Mouse (Mus musculus): Measurements from ENCODE around the gene Adh6a. TPM values are rescaled to one million over a fixed set of nuclear protein-coding genes. Genes with fewer than 3 reads are reported as not detected.
A peak's percentile ranks its signal among the peaks of the same experiment; 100 is the strongest.

Adh6a gene
- polyA plus RNA-seq, 1 experiment from 2014 or later = 0.20 TPM

DNA sequence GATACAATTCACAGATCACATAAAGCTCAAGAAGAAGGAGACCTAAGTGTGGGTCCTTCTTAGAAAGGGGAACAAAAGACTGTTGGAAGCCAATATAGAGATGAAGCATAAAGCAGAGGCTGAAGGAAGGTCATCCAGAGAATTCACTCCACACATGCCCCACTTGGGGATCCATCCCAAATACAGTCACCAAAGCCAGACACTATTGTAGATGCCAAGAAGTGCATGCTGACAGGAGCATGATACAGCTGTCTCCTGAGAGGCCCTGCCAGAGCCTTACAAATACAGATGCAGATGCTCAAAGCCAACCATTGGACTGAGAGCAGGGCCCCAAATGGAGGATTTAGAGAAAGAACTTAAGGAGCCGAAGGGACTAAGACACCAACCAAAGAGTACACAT is 29.3 kb upstream of the Adh6a start:
- Histone ChIP-seq H3K9ac (replicated peaks; ENCODE audit: low read depth) (no peak overlapping the region), H3K27ac (ENCODE audit: low read length) (no peak overlapping the region), H3K36me3 (ENCODE audit: insufficient read depth, low read length) (no peaks in the 10 kb centered on the region), H3K4me2 (replicated peaks; ENCODE audit: low read depth, low read length) (no peak overlapping the region), H3K27me3 (replicated peaks; ENCODE audit: insufficient read depth, low read length) (no peaks in the 10 kb centered on the region), H3K4me3 (ENCODE audit: low read depth, low read length) (no peak overlapping the region), H3K9me3 (ENCODE audit: low read length) (no peaks in the 10 kb centered on the region), H3K4me1 (ENCODE audit: insufficient read depth, low read depth, low read length) (no peaks in the 10 kb centered on the region)
- DNase-seq (ENCODE audit: low spot score) = peak; percentile 55
- WGBS = 79% methylated on average over 1 of the region's 1 CpGs
- no peak for TF ChIP-seq CTCF (IDR thresholded peaks at IDR 0.05)
- peak; percentile 61 for TF ChIP-seq EP300 (IDR thresholded peaks at IDR 0.05)
- peak; percentile 70 for ATAC-seq

- no peak for DNase-seq (ENCODE audit: low spot score)
- TF ChIP-seq EP300 (IDR thresholded peaks at IDR 0.05) (no peak), CTCF (IDR thresholded peaks at IDR 0.05) (no peak)
- no peak overlapping the region for H3K9ac ChIP-seq (replicated peaks; ENCODE audit: low read depth)
- no peak for ATAC-seq
- no peaks in the 10 kb centered on the region for H3K9me3 ChIP-seq (ENCODE audit: low read length)
- no peak overlapping the region for H3K27ac ChIP-seq (ENCODE audit: low read length)
- H3K36me3 ChIP-seq (ENCODE audit: insufficient read depth, low read length) = 0 out of 2 replicates have a peak, but pooled peaks cover 3% of the 10 kb centered on the region
- WGBS = 87% methylated on average over 7 of the region's 7 CpGs
- no peaks in the 10 kb centered on the region for H3K27me3 ChIP-seq (replicated peaks; ENCODE audit: insufficient read depth, low read length)
- H3K4me3 ChIP-seq (ENCODE audit: low read depth, low read length) = no peak overlapping the region
- H3K4me2 ChIP-seq (replicated peaks; ENCODE audit: low read depth, low read length) = no peak overlapping the region
- H3K4me1 ChIP-seq (ENCODE audit: insufficient read depth, low read depth, low read length) = no peaks in the 10 kb centered on the region
Observed at GRCm38 (mm10) chr3:138285986-138286385, 27.1 kb upstream of the Adh6a start.

- Histone ChIP-seq H3K27me3 (replicated peaks; ENCODE audit: insufficient read depth, low read length) (no peaks in the 10 kb centered on the region), H3K4me3 (ENCODE audit: low read depth, low read length) (no peak overlapping the region), H3K36me3 (ENCODE audit: insufficient read depth, low read length) (0 out of 2 replicates have a peak, but pooled peaks cover 3% of the 10 kb centered on the region), H3K4me1 (ENCODE audit: insufficient read depth, low read depth, low read length) (no peaks in the 10 kb centered on the region), H3K9me3 (ENCODE audit: low read length) (no peaks in the 10 kb centered on the region), H3K4me2 (replicated peaks; ENCODE audit: low read depth, low read length) (no peak overlapping the region), H3K27ac (ENCODE audit: low read length) (no peak overlapping the region), H3K9ac (replicated peaks; ENCODE audit: low read depth) (no peak overlapping the region)
- DNase-seq (ENCODE audit: low spot score) (no peak), ATAC-seq (no peak)
- no peak for TF ChIP-seq EP300 (IDR thresholded peaks at IDR 0.05)
- TF ChIP-seq CTCF (IDR thresholded peaks at IDR 0.05) = no peak
- WGBS = 85% methylated on average over 4 of the region's 4 CpGs
Observed at GRCm38 (mm10) chr3:138287686-138288085, 25.4 kb upstream of the Adh6a start.

- Histone ChIP-seq H3K9me3 (ENCODE audit: low read length) (no peaks in the 10 kb centered on the region), H3K36me3 (ENCODE audit: insufficient read depth, low read length) (0 out of 2 replicates have a peak, but pooled peaks cover 3% of the 10 kb centered on the region), H3K27me3 (replicated peaks; ENCODE audit: insufficient read depth, low read length) (no peaks in the 10 kb centered on the region), H3K4me2 (replicated peaks; ENCODE audit: low read depth, low read length) (no peak overlapping the region), H3K27ac (ENCODE audit: low read length) (no peak overlapping the region), H3K4me3 (ENCODE audit: low read depth, low read length) (no peak overlapping the region), H3K4me1 (ENCODE audit: insufficient read depth, low read depth, low read length) (no peaks in the 10 kb centered on the region), H3K9ac (replicated peaks; ENCODE audit: low read depth) (no peak overlapping the region)
- no peak for TF ChIP-seq EP300 (IDR thresholded peaks at IDR 0.05)
- no peak for TF ChIP-seq CTCF (IDR thresholded peaks at IDR 0.05)
- WGBS = 66% methylated on average over 2 of the region's 2 CpGs
- no peak for ATAC-seq
- no peak for DNase-seq (ENCODE audit: low spot score)
Observed at GRCm38 (mm10) chr3:138290672-138291071, 22.4 kb upstream of the Adh6a start.

- WGBS = 93% methylated on average over 4 of the region's 4 CpGs
- H3K4me1 ChIP-seq (ENCODE audit: insufficient read depth, low read depth, low read length) = no peaks in the 10 kb centered on the region
- H3K27ac ChIP-seq (ENCODE audit: low read length) = no peak overlapping the region
- 0 out of 2 replicates have a peak, but pooled peaks cover 3% of the 10 kb centered on the region for H3K36me3 ChIP-seq (ENCODE audit: insufficient read depth, low read length)
- H3K27me3 ChIP-seq (replicated peaks; ENCODE audit: insufficient read depth, low read length) = no peaks in the 10 kb centered on the region
- no peak overlapping the region for H3K4me2 ChIP-seq (replicated peaks; ENCODE audit: low read depth, low read length)
- no peak overlapping the region for H3K4me3 ChIP-seq (ENCODE audit: low read depth, low read length)
- DNase-seq (ENCODE audit: low spot score) (no peak), ATAC-seq (no peak)
- TF ChIP-seq EP300 (IDR thresholded peaks at IDR 0.05) (no peak), CTCF (IDR thresholded peaks at IDR 0.05) (no peak)
- H3K9ac ChIP-seq (replicated peaks; ENCODE audit: low read depth) = no peak overlapping the region
- H3K9me3 ChIP-seq (ENCODE audit: low read length) = no peaks in the 10 kb centered on the region
Observed at GRCm38 (mm10) chr3:138291529-138292117, 21.5 kb upstream of the Adh6a start.

- WGBS = 74% methylated on average over 7 of the region's 7 CpGs
- ATAC-seq (no peak; the same call in 1 of the 2 replicates), DNase-seq (ENCODE audit: low spot score) (no peak)
- Histone ChIP-seq H3K27ac (ENCODE audit: low read length) (0 out of 2 replicates have a peak overlapping the region, but pooled peaks have one; percentile 20), H3K9me3 (ENCODE audit: low read length) (no peaks in the 10 kb centered on the region), H3K4me3 (ENCODE audit: low read depth, low read length) (no peak overlapping the region), H3K4me1 (ENCODE audit: insufficient read depth, low read depth, low read length) (no peaks in the 10 kb centered on the region), H3K36me3 (ENCODE audit: insufficient read depth, low read length) (0 out of 2 replicates have a peak, but pooled peaks cover 3% of the 10 kb centered on the region), H3K27me3 (replicated peaks; ENCODE audit: insufficient read depth, low read length) (no peaks in the 10 kb centered on the region), H3K9ac (replicated peaks; ENCODE audit: low read depth) (no peak overlapping the region), H3K4me2 (replicated peaks; ENCODE audit: low read depth, low read length) (no peak overlapping the region)
- TF ChIP-seq EP300 (IDR thresholded peaks at IDR 0.05) (no peak), CTCF (IDR thresholded peaks at IDR 0.05) (no peak)
Observed at GRCm38 (mm10) chr3:138293298-138293895, 19.7 kb upstream of the Adh6a start.
